Mouse (Mus musculus): ENCODE measurements at regions not wholly inside any gene's neighbourhood (a gene's known extent, or its start where the extent isn't known, plus 50 kb on each side); places are given as distances from the start of the nearest gene placed in this dataset.

GRCm38 (mm10) chr6:101890655-101891054, 513.0 kb upstream of the Pdzrn3 start:
- no peak for DNase-seq
- intact Hi-C loops (cut with DNase I), result no loop called here

- intact Hi-C loops (cut with DNase I), result no loop called here
- no peak for DNase-seq
Measured at GRCm38 (mm10) chr6:101882938-101883337, 505.2 kb upstream of the Pdzrn3 start.

- intact Hi-C loops (cut with DNase I), result no loop called here
- DNase-seq, result no peak
Measured at GRCm38 (mm10) chr6:101874894-101875293, 497.2 kb upstream of the Pdzrn3 start.

GRCm38 (mm10) chr6:101858895-101859294, 481.2 kb upstream of the Pdzrn3 start:
- intact Hi-C loops (cut with DNase I), result no loop called here

GRCm38 (mm10) chr6:101840695-101841094, 463.0 kb upstream of the Pdzrn3 start:
- no peak for DNase-seq
- intact Hi-C loops (cut with DNase I), result no loop called here

More at GRCm38 (mm10) chr6:101858895-101859294, 481.2 kb upstream of the Pdzrn3 start:
- no peak for DNase-seq

GRCm38 (mm10) chr6:101837563-101837962, 459.9 kb upstream of the Pdzrn3 start:
- no peak for DNase-seq
- intact Hi-C loops (cut with DNase I), result no loop called here

- intact Hi-C loops (cut with DNase I), result no loop called here
- DNase-seq, result no peak
Measured at GRCm38 (mm10) chr6:101793986-101794385, 416.3 kb upstream of the Pdzrn3 start.

GRCm38 (mm10) chr6:101777864-101778263, 400.2 kb upstream of the Pdzrn3 start:
- intact Hi-C loops (cut with DNase I), result no loop called here
- no peak for DNase-seq

- intact Hi-C loops (cut with DNase I), result no loop called here
Measured at GRCm38 (mm10) chr6:101773151-101773550, 395.5 kb upstream of the Pdzrn3 start.

GRCm38 (mm10) chr6:101735107-101735506, 357.4 kb upstream of the Pdzrn3 start:
- no peak for DNase-seq
- intact Hi-C loops (cut with DNase I), result no loop called here

More at GRCm38 (mm10) chr6:101773151-101773550, 395.5 kb upstream of the Pdzrn3 start:
- no peak for DNase-seq

GRCm38 (mm10) chr6:101720513-101720912, 342.8 kb upstream of the Pdzrn3 start:
- intact Hi-C loops (cut with DNase I), result no loop called here
- no peak for DNase-seq

GRCm38 (mm10) chr6:101689684-101690083, 312.0 kb upstream of the Pdzrn3 start:
- no peak for DNase-seq
- intact Hi-C loops (cut with DNase I), result no loop called here

GRCm38 (mm10) chr6:101686578-101686977, 308.9 kb upstream of the Pdzrn3 start:
- no peak for DNase-seq
- intact Hi-C loops (cut with DNase I), result no loop called here

GRCm38 (mm10) chr6:101685734-101686133, 308.0 kb upstream of the Pdzrn3 start:
- intact Hi-C loops (cut with DNase I), result no loop called here

GRCm38 (mm10) chr6:101684390-101684789, 306.7 kb upstream of the Pdzrn3 start:
- DNase-seq, result no peak
- intact Hi-C loops (cut with DNase I), result no loop called here

More at GRCm38 (mm10) chr6:101685734-101686133, 308.0 kb upstream of the Pdzrn3 start:
- DNase-seq, result no peak

- no peak for DNase-seq
- intact Hi-C loops (cut with DNase I), result no loop called here
Measured at GRCm38 (mm10) chr6:101674846-101675245, 297.1 kb upstream of the Pdzrn3 start.

- DNase-seq, result no peak
- intact Hi-C loops (cut with DNase I), result no loop called here
Measured at GRCm38 (mm10) chr6:101670770-101671169, 293.1 kb upstream of the Pdzrn3 start.

- intact Hi-C loops (cut with DNase I), result no loop called here
- no peak for DNase-seq
Measured at GRCm38 (mm10) chr6:101669118-101669845, 291.6 kb upstream of the Pdzrn3 start.

- no peak for DNase-seq
- intact Hi-C loops (cut with DNase I), result loop anchor here (10.0 kb wide), 1 partner anchor 1540 kb away; no protein-coding TSS in a partner anchor
Measured at GRCm38 (mm10) chr6:101654351-101654750, 276.7 kb upstream of the Pdzrn3 start.

GRCm38 (mm10) chr6:101650348-101650747, 272.7 kb upstream of the Pdzrn3 start:
- DNase-seq, result peak; percentile 12 to 49
- intact Hi-C loops (cut with DNase I), result loop anchor here (10.0 kb wide), 1 partner anchor 1544 kb away; no protein-coding TSS in a partner anchor

GRCm38 (mm10) chr6:101617295-101617694, 239.6 kb upstream of the Pdzrn3 start:
- intact Hi-C loops (cut with DNase I), result loop anchor here (2.0 to 10.0 kb wide), 4 partner anchors 80 to 734 kb away; partner anchors contain the start of gene Pdzrn3
- DNase-seq, result no peak

GRCm38 (mm10) chr6:101616776-101617175, 239.1 kb upstream of the Pdzrn3 start:
- intact Hi-C loops (cut with DNase I), result loop anchor here (2.0 to 10.0 kb wide), 4 partner anchors 79 to 734 kb away; partner anchors contain the start of gene Pdzrn3
- no peak for DNase-seq

Data from heart, postnatal 36 days (tissue).